In genomic region chr1:92920474-92921200, GRCm38 (mm10) we compare ENCODE assay signal across 15 mouse cellular contexts. TPM values are rescaled to one million over a fixed set of nuclear protein-coding genes. Genes with fewer than 3 reads are reported as not detected.
DNase-seq lines count a peak whose midpoint lies in the region; ATAC-seq and TF ChIP-seq lines count a peak whose summit lies in the region.
"Had no signal": no experiment of that assay in that cellular context is flagged by ENCODE, and none has a peak within 500 bp of the region (broad histone marks: within the 10 kb centered on the region; RNA-seq: fewer than 3 reads in every experiment).

No protein-coding gene starts in this region.

- H3K9ac ChIP-seq in liver, adult 2 months (ENCODE audit: low read depth, low read length): no peak overlapping the region
- no peak overlapping the region for H3K9ac ChIP-seq in liver, embryonic 11.5 days (ENCODE audit: low read depth, low read length)
- no peak overlapping the region for H3K9ac ChIP-seq in MEL (ENCODE audit: control insufficient read depth, low read depth, low read length, poor library complexity, severe bottlenecking)
- no peak overlapping the region for H3K9ac ChIP-seq in intestine, embryonic 16.5 days (ENCODE audit: low read depth, low read length)

- TF ChIP-seq EP300 in MEL (IDR thresholded peaks at IDR 0.05; ENCODE audit: low read depth in 1 of 2, low read length in 2 of 2): no peak

- no peak for TF ChIP-seq POLR2A in liver, adult 2 months (IDR thresholded peaks at IDR 0.05; ENCODE audit: extremely low read depth, insufficient read depth, low read length)
- TF ChIP-seq POLR2A in MEL (IDR thresholded peaks at IDR 0.05; ENCODE audit: control insufficient read depth in 1 of 2, insufficient read depth in 1 of 2, low read depth in 1 of 2, low read length in 2 of 2, poor library complexity in 1 of 2): no peak; a peak in 1 of 4 replicates

- H3K27me3 ChIP-seq in liver, adult 2 months (ENCODE audit: control insufficient read depth, insufficient read depth, low read length): no peaks in the 10 kb centered on the region
- no peaks in the 10 kb centered on the region for H3K27me3 ChIP-seq in liver, embryonic 11.5 days (replicated peaks; ENCODE audit: control insufficient read depth, insufficient read depth, low read length)
- no peaks in the 10 kb centered on the region for H3K27me3 ChIP-seq in MEL (ENCODE audit: control insufficient read depth in 1 of 2, insufficient read depth in 2 of 2, low read length in 2 of 2)
- H3K27me3 ChIP-seq in intestine, embryonic 16.5 days (replicated peaks; ENCODE audit: control insufficient read depth, insufficient read depth, low read length): no peaks in the 10 kb centered on the region

- no peaks in the 10 kb centered on the region for H3K79me2 ChIP-seq in liver, adult 2 months (ENCODE audit: control insufficient read depth, insufficient read depth, low read length)
- no peaks in the 10 kb centered on the region for H3K79me2 ChIP-seq in MEL (ENCODE audit: control insufficient read depth, insufficient read depth, low read length, poor library complexity)

- 60% methylated on average over 7 of the region's 7 CpGs for WGBS in liver, adult 2 months
- 64% methylated on average over 7 of the region's 7 CpGs for WGBS in liver, embryonic 11.5 days
- 70% methylated on average over 7 of the region's 7 CpGs for WGBS in intestine, embryonic 16.5 days

- H3K36me3 ChIP-seq in liver, adult 2 months (ENCODE audit: control insufficient read depth, insufficient read depth, low read length): peaks cover 10% of the 10 kb centered on the region
- peaks cover 31% of the 10 kb centered on the region for H3K36me3 ChIP-seq in liver, embryonic 11.5 days (ENCODE audit: control insufficient read depth, insufficient read depth, low read length)
- H3K36me3 ChIP-seq in MEL (ENCODE audit: control insufficient read depth in 1 of 2, insufficient read depth in 2 of 2, low read length in 2 of 2): no peaks in the 10 kb centered on the region; a peak in 1 of 4 replicates
- peaks cover 30% of the 10 kb centered on the region for H3K36me3 ChIP-seq in intestine, embryonic 16.5 days (ENCODE audit: control insufficient read depth, insufficient read depth, low read length)

- TF ChIP-seq CTCF in liver, adult 2 months (IDR thresholded peaks at IDR 0.05; ENCODE audit: low read depth, low read length): no peak
- no peak for TF ChIP-seq CTCF in MEL (IDR thresholded peaks at IDR 0.05 in 2 of 3, conservative IDR thresholded peaks at IDR 0.05 in 1 of 3; ENCODE audit: control insufficient read depth in 1 of 3, insufficient read depth in 1 of 3, low read depth in 2 of 3, low read length in 3 of 3, poor library complexity in 1 of 3, severe bottlenecking in 1 of 3)

- DNase-seq in liver, adult 2 months (ENCODE audit: extremely low read depth, low read depth, low spot score): peak; percentile 32
- no peak for DNase-seq in liver, embryonic 11.5 days (ENCODE audit: low spot score)
- DNase-seq in MEL (ENCODE audit: low read depth, low spot score) (peak; percentile 67), MN1 (ENCODE audit: low spot score) (no peak)
- no peak for DNase-seq in embryo, embryonic 9.5 days (ENCODE audit: extremely low spot score)
- no peak for DNase-seq in cerebellum, adult 11 months
- DNase-seq: cerebellum, adult 9-10 months; gastrocnemius, postnatal 36 days; heart, postnatal 4 days; lung, postnatal 4 days had no signal

- ATAC-seq in liver, embryonic 11.5 days (replicated peaks; ENCODE audit: low FRiP score): no peak; the same call in 1 of the 2 replicates
- ATAC-seq in intestine, embryonic 16.5 days: peak; percentile 95
- peak; percentile 56; the same call in 1 of the 2 replicates for ATAC-seq in monocyte, adult 5-6 weeks (replicated peaks; ENCODE audit: insufficient number of reproducible peaks, low FRiP score, low TSS enrichment, poor library complexity, severe bottlenecking)
- ATAC-seq: Patski had no signal

- no peak overlapping the region for H3K4me3 ChIP-seq in liver, adult 2 months (ENCODE audit: insufficient read depth, low read depth, low read length)
- H3K4me3 ChIP-seq in liver, embryonic 11.5 days (ENCODE audit: low read depth, low read length): no peak overlapping the region
- no peak overlapping the region for H3K4me3 ChIP-seq in MEL (ENCODE audit: control insufficient read depth in 1 of 2, insufficient read depth in 1 of 2, low read depth in 2 of 2, low read length in 2 of 2)
- H3K4me3 ChIP-seq in intestine, embryonic 16.5 days (ENCODE audit: low read length): no peak overlapping the region
- H3K4me3 ChIP-seq: embryonic facial prominence, embryonic 10.5 days; limb, embryonic 10.5 days had no signal

- H3K27ac ChIP-seq in liver, adult 2 months (replicated peaks; ENCODE audit: insufficient read depth, low read depth, low read length): no peak overlapping the region
- H3K27ac ChIP-seq in liver, embryonic 11.5 days (ENCODE audit: low read depth, low read length): no peak overlapping the region
- H3K27ac ChIP-seq in MEL (ENCODE audit: control insufficient read depth, low read depth, low read length): no peak overlapping the region
- H3K27ac ChIP-seq in intestine, embryonic 16.5 days (ENCODE audit: low read length): peak overlapping the region; percentile 73
- H3K27ac ChIP-seq: embryonic facial prominence, embryonic 10.5 days; limb, embryonic 10.5 days had no signal

- H3K9me3 ChIP-seq in liver, embryonic 11.5 days (ENCODE audit: control insufficient read depth, low read length): no peaks in the 10 kb centered on the region
- H3K9me3 ChIP-seq in MEL (replicated peaks; ENCODE audit: insufficient read depth, low read length): no peaks in the 10 kb centered on the region
- H3K9me3 ChIP-seq in intestine, embryonic 16.5 days (ENCODE audit: control insufficient read depth, low read length): no peaks in the 10 kb centered on the region
- H3K9me3 ChIP-seq: embryonic facial prominence, embryonic 10.5 days; limb, embryonic 10.5 days had no signal

- no peak for TF ChIP-seq RAD21 in MEL (IDR thresholded peaks at IDR 0.05; ENCODE audit: low read depth, low read length)

- no peak overlapping the region for H3K4me2 ChIP-seq in liver, embryonic 11.5 days
- no peak overlapping the region for H3K4me2 ChIP-seq in intestine, embryonic 16.5 days (ENCODE audit: low read depth, low read length)

- H3K4me1 ChIP-seq in liver, adult 2 months (ENCODE audit: control insufficient read depth, insufficient read depth, low read length): no peaks in the 10 kb centered on the region
- no peaks in the 10 kb centered on the region for H3K4me1 ChIP-seq in liver, embryonic 11.5 days (replicated peaks; ENCODE audit: control insufficient read depth, insufficient read depth, low read length)
- peaks cover 0 to 6% of the 10 kb centered on the region in 2 experiments; a peak in 1 of 4 replicates for H3K4me1 ChIP-seq in MEL (ENCODE audit: control insufficient read depth in 1 of 2, insufficient read depth in 2 of 2, low read length in 2 of 2)
- peaks cover 9% of the 10 kb centered on the region for H3K4me1 ChIP-seq in intestine, embryonic 16.5 days (ENCODE audit: control insufficient read depth, insufficient read depth, low read length)
- H3K4me1 ChIP-seq: embryonic facial prominence, embryonic 10.5 days; limb, embryonic 10.5 days had no signal

RNA-seq across cellular contexts. Expression of gene Rnpepl1, which starts 10.1 kb away (rescaled TPM):
- 21.6 and 35.6 TPM in 2 replicates for total RNA-seq in liver, adult 2 months (2014; rRNA removed)
- polyA plus RNA-seq in liver, adult 2 months (2012; rRNA removed): 107 and 127 TPM in 2 replicates
- polyA plus RNA-seq in liver, embryonic 11.5 days (2014; fragmentation: Nextera tagmentation; extraction: Ambion mirVana): 24.7 and 26.5 TPM in 2 replicates
- total RNA-seq in MEL (2012; rRNA removed): 25.2 and 31.1 TPM in 2 replicates
- 10 to 100 TPM in 1 of 2 experiments, not detected in 1; 91.0 TPM for polyA plus RNA-seq in MEL (2012; ENCODE audit: insufficient read depth in 1 of 2, insufficient read length in 2 of 2, low read depth in 1 of 2, low replicate concordance in 2 of 2, missing spikeins in 1 of 2)
- polyA plus RNA-seq in intestine, embryonic 16.5 days (2015; fragmentation: Nextera tagmentation; extraction: Ambion mirVana): 14.3 and 22.2 TPM in 2 replicates
- total RNA-seq in monocyte, adult 5-6 weeks (2017): 17.1 to 31.1 TPM (median 26.0 TPM) in 3 replicates

RNA-seq across cellular contexts. Expression of gene Capn10, which starts 13.5 kb away (rescaled TPM):
- 21.9 and 28.0 TPM in 2 replicates for total RNA-seq in liver, adult 2 months (2014; rRNA removed)
- 33.7 and 40.5 TPM in 2 replicates for polyA plus RNA-seq in liver, adult 2 months (2012; rRNA removed)
- polyA plus RNA-seq in liver, embryonic 11.5 days (2014; fragmentation: Nextera tagmentation; extraction: Ambion mirVana): 20.9 and 21.3 TPM in 2 replicates
- total RNA-seq in MEL (2012; rRNA removed): 30.5 and 30.7 TPM in 2 replicates
- polyA plus RNA-seq in MEL (2012; ENCODE audit: insufficient read depth in 1 of 2, insufficient read length in 2 of 2, low read depth in 1 of 2, low replicate concordance in 2 of 2, missing spikeins in 1 of 2): 10 to 100 TPM in 1 of 2 experiments, not detected in 1; 43.3 TPM
- 31.1 and 32.1 TPM in 2 replicates for polyA plus RNA-seq in intestine, embryonic 16.5 days (2015; fragmentation: Nextera tagmentation; extraction: Ambion mirVana)
- 4.0 to 10.1 TPM (median 7.1 TPM) in 3 replicates for total RNA-seq in monocyte, adult 5-6 weeks (2017)

RNA-seq across cellular contexts. Expression of gene Dusp28, which starts 13.9 kb away (rescaled TPM):
- 11.9 and 13.9 TPM in 2 replicates for total RNA-seq in liver, adult 2 months (2014; rRNA removed)
- 20.6 and 33.0 TPM in 2 replicates for polyA plus RNA-seq in liver, adult 2 months (2012; rRNA removed)
- 8.1 and 10.7 TPM in 2 replicates for polyA plus RNA-seq in liver, embryonic 11.5 days (2014; fragmentation: Nextera tagmentation; extraction: Ambion mirVana)
- total RNA-seq in MEL (2012; rRNA removed): 10.1 and 11.9 TPM in 2 replicates
- polyA plus RNA-seq in MEL (2012; ENCODE audit: insufficient read depth in 1 of 2, insufficient read length in 2 of 2, low read depth in 1 of 2, low replicate concordance in 2 of 2, missing spikeins in 1 of 2): 10 to 100 TPM in 1 of 2 experiments, not detected in 1; 12.0 TPM
- polyA plus RNA-seq in intestine, embryonic 16.5 days (2015; fragmentation: Nextera tagmentation; extraction: Ambion mirVana): 13.3 and 14.3 TPM in 2 replicates
- total RNA-seq in monocyte, adult 5-6 weeks (2017): 2.0 to 2.8 TPM in 2 of 3 replicates, not detected in the other

RNA-seq across cellular contexts. Expression of gene Ankmy1, which starts 17.9 kb away (rescaled TPM):
- 0.07 and 0.09 TPM in 2 replicates for total RNA-seq in liver, adult 2 months (2014; rRNA removed)
- polyA plus RNA-seq in liver, adult 2 months (2012; rRNA removed): not detected in 2 replicates
- polyA plus RNA-seq in liver, embryonic 11.5 days (2014; fragmentation: Nextera tagmentation; extraction: Ambion mirVana): 0.16 and 0.25 TPM in 2 replicates
- total RNA-seq in MEL (2012; rRNA removed): 0.07 TPM in 1 of 2 replicates, not detected in the other
- under 1 TPM in 1 of 2 experiments, not detected in 1; 0.08 TPM for polyA plus RNA-seq in MEL (2012; ENCODE audit: insufficient read depth in 1 of 2, insufficient read length in 2 of 2, low read depth in 1 of 2, low replicate concordance in 2 of 2, missing spikeins in 1 of 2)
- 0.06 and 0.13 TPM in 2 replicates for polyA plus RNA-seq in intestine, embryonic 16.5 days (2015; fragmentation: Nextera tagmentation; extraction: Ambion mirVana)
- 0.49 TPM in 1 of 3 replicates, not detected in the others for total RNA-seq in monocyte, adult 5-6 weeks (2017)

RNA-seq across cellular contexts. Expression of gene Gpr35, which starts 30.0 kb away (rescaled TPM):
- 0.18 and 0.47 TPM in 2 replicates for total RNA-seq in liver, adult 2 months (2014; rRNA removed)
- 0.20 and 0.53 TPM in 2 replicates for polyA plus RNA-seq in liver, adult 2 months (2012; rRNA removed)
- 0.27 and 0.71 TPM in 2 replicates for polyA plus RNA-seq in liver, embryonic 11.5 days (2014; fragmentation: Nextera tagmentation; extraction: Ambion mirVana)
- total RNA-seq in MEL (2012; rRNA removed): not detected in 2 replicates
- polyA plus RNA-seq in MEL (2012; ENCODE audit: insufficient read depth in 1 of 2, insufficient read length in 2 of 2, low read depth in 1 of 2, low replicate concordance in 2 of 2, missing spikeins in 1 of 2): under 1 TPM in 1 of 2 experiments, not detected in 1; 0.22 TPM
- 8.4 and 11.5 TPM in 2 replicates for polyA plus RNA-seq in intestine, embryonic 16.5 days (2015; fragmentation: Nextera tagmentation; extraction: Ambion mirVana)
- total RNA-seq in monocyte, adult 5-6 weeks (2017): 56.2 to 58.9 TPM (median 58.5 TPM) in 3 replicates
- polyA plus RNA-seq: Patski had no signal

Comparison
In these comparisons a context has a peak if more than half of its experiments do, and no peak if none do; other contexts are left out.
1. DNase-seq: peak in liver, adult 2 months (single experiment) and MEL (single experiment); none in liver, embryonic 11.5 days (single experiment), embryo, embryonic 9.5 days (single experiment), cerebellum, adult 11 months (single experiment) and MN1 (single experiment).